In genomic region chr8:92618281-92618680, GRCm38 (mm10) we compare ENCODE assay signal across 21 mouse cellular contexts. TPM values are rescaled to one million over a fixed set of nuclear protein-coding genes. Genes with fewer than 3 reads are reported as not detected.
A peak's percentile ranks its signal among the peaks of the same experiment; 100 is the strongest.
DNase-seq lines count a peak whose midpoint lies in the region; ATAC-seq and TF ChIP-seq lines count a peak whose summit lies in the region.
"Had no signal": no experiment of that assay in that cellular context is flagged by ENCODE, and none has a peak within 500 bp of the region (broad histone marks: within the 10 kb centered on the region; RNA-seq: fewer than 3 reads in every experiment).

No protein-coding gene starts in this region.

- peaks cover 13% of the 10 kb centered on the region for H3K27me3 ChIP-seq in forebrain, embryonic 10.5 days (ENCODE audit: poor library complexity, severe bottlenecking)
- H3K27me3 ChIP-seq in forebrain, embryonic 13.5 days = no peaks in the 10 kb centered on the region
- peaks cover 3% of the 10 kb centered on the region; the same call in 1 of the 2 replicates for H3K27me3 ChIP-seq in embryonic facial prominence, embryonic 14.5 days (replicated peaks; ENCODE audit: control insufficient read depth, insufficient read depth, low read length)
- H3K27me3 ChIP-seq: embryonic facial prominence, embryonic 12.5 days; heart, embryonic 15.5 days; hindbrain, embryonic 12.5 days; intestine, embryonic 15.5 days had no signal

- no peaks in the 10 kb centered on the region for H3K9me3 ChIP-seq in forebrain, embryonic 10.5 days
- no peaks in the 10 kb centered on the region for H3K9me3 ChIP-seq in forebrain, embryonic 13.5 days (replicated peaks)
- no peaks in the 10 kb centered on the region for H3K9me3 ChIP-seq in embryonic facial prominence, embryonic 14.5 days (ENCODE audit: control insufficient read depth, low read length)
- H3K9me3 ChIP-seq: embryonic facial prominence, embryonic 12.5 days; heart, embryonic 15.5 days; hindbrain, embryonic 12.5 days; intestine, embryonic 15.5 days had no signal

- 82% methylated on average over 14 of the region's 14 CpGs for WGBS in forebrain, embryonic 10.5 days
- WGBS in forebrain, embryonic 13.5 days = 85% methylated on average over 14 of the region's 14 CpGs
- WGBS in embryonic facial prominence, embryonic 14.5 days = 34% methylated on average over 14 of the region's 14 CpGs

- H3K4me1 ChIP-seq in forebrain, embryonic 10.5 days = peaks cover 6% of the 10 kb centered on the region; the same call in 1 of the 2 replicates
- H3K4me1 ChIP-seq in forebrain, embryonic 13.5 days = no peaks in the 10 kb centered on the region
- peaks cover 11% of the 10 kb centered on the region; the same call in 1 of the 2 replicates for H3K4me1 ChIP-seq in embryonic facial prominence, embryonic 14.5 days (ENCODE audit: control insufficient read depth, insufficient read depth, low read length)
- H3K4me1 ChIP-seq: heart, embryonic 15.5 days; intestine, embryonic 15.5 days had no signal

- H3K27ac ChIP-seq in forebrain, embryonic 10.5 days = no peak overlapping the region
- H3K27ac ChIP-seq in forebrain, embryonic 13.5 days = no peak overlapping the region
- no peak overlapping the region for H3K27ac ChIP-seq in layer of hippocampus, adult 2 months
- no peak overlapping the region for H3K27ac ChIP-seq in embryonic facial prominence, embryonic 14.5 days (replicated peaks; ENCODE audit: low read depth, low read length)
- H3K27ac ChIP-seq: embryonic facial prominence, embryonic 12.5 days; heart, embryonic 15.5 days; hindbrain, embryonic 12.5 days; intestine, embryonic 15.5 days; kidney, postnatal 0 days had no signal

- peak; percentile 11 for DNase-seq in forebrain, embryonic 10.5 days (ENCODE audit: extremely low spot score, low spot score)
- peak; percentile 12 to 20 for DNase-seq in layer of hippocampus, postnatal 36 days
- DNase-seq in layer of hippocampus, adult 2 months (ENCODE audit: low spot score in 2 of 2) = no peak
- DNase-seq in NIH3T3 (ENCODE audit: low read depth) = peak; percentile 29
- peak; percentile 83 for DNase-seq in embryonic facial prominence, embryonic 14.5 days (ENCODE audit: low spot score)
- no peak for DNase-seq in retina, embryonic 14.5 days (ENCODE audit: low spot score)
- no peak for DNase-seq in urinary bladder, postnatal 14 days (ENCODE audit: low spot score)
- DNase-seq: adrenal gland, adult 2 months; B cell, adult 2 months; cerebellum, adult 18-20 months; liver; thymus, adult 18-20 months had no signal

- H3K9ac ChIP-seq in forebrain, embryonic 13.5 days = no peak overlapping the region
- no peak overlapping the region for H3K9ac ChIP-seq in embryonic facial prominence, embryonic 14.5 days (ENCODE audit: low read depth, low read length)
- H3K9ac ChIP-seq: embryonic facial prominence, embryonic 12.5 days; heart, embryonic 15.5 days; hindbrain, embryonic 12.5 days; intestine, embryonic 15.5 days had no signal

- H3K4me2 ChIP-seq in forebrain, embryonic 13.5 days = no peak overlapping the region
- H3K4me2 ChIP-seq in embryonic facial prominence, embryonic 14.5 days (ENCODE audit: low read depth, low read length) = no peak overlapping the region
- H3K4me2 ChIP-seq: embryonic facial prominence, embryonic 12.5 days; heart, embryonic 15.5 days; hindbrain, embryonic 12.5 days; intestine, embryonic 15.5 days; midbrain, embryonic 11.5 days had no signal

- H3K36me3 ChIP-seq in forebrain, embryonic 10.5 days (replicated peaks) = no peaks in the 10 kb centered on the region
- H3K36me3 ChIP-seq in forebrain, embryonic 13.5 days (ENCODE audit: poor library complexity, severe bottlenecking) = no peaks in the 10 kb centered on the region
- no peaks in the 10 kb centered on the region for H3K36me3 ChIP-seq in embryonic facial prominence, embryonic 14.5 days (ENCODE audit: control insufficient read depth, insufficient read depth, low read length)
- H3K36me3 ChIP-seq: embryonic facial prominence, embryonic 12.5 days; heart, embryonic 15.5 days; hindbrain, embryonic 12.5 days; intestine, embryonic 15.5 days had no signal

- H3K4me3 ChIP-seq in forebrain, embryonic 10.5 days = no peak overlapping the region
- H3K4me3 ChIP-seq in forebrain, embryonic 13.5 days = no peak overlapping the region
- no peak overlapping the region for H3K4me3 ChIP-seq in layer of hippocampus, adult 2 months
- H3K4me3 ChIP-seq in embryonic facial prominence, embryonic 14.5 days (ENCODE audit: low read depth, low read length) = no peak overlapping the region
- H3K4me3 ChIP-seq: embryonic facial prominence, embryonic 12.5 days; heart, embryonic 15.5 days; hindbrain, embryonic 12.5 days; intestine, embryonic 15.5 days had no signal

- TF ChIP-seq CTCF in layer of hippocampus, adult 2 months (conservative IDR thresholded peaks at IDR 0.05) = no peak

- ATAC-seq in forebrain, embryonic 13.5 days = no peak
- no peak for ATAC-seq in embryonic facial prominence, embryonic 14.5 days (ENCODE audit: low read depth)
- ATAC-seq: intestine, embryonic 15.5 days had no signal

RNA-seq across cellular contexts. Expression of gene Irx6, which starts 55.8 kb away (rescaled TPM):
- 0.22 TPM in 1 of 2 replicates, not detected in the other for polyA plus RNA-seq in forebrain, embryonic 10.5 days (2016; fragmentation: Nextera tagmentation; extraction: Ambion mirVana)
- polyA plus RNA-seq in forebrain, embryonic 13.5 days (2015; fragmentation: Nextera tagmentation; extraction: Ambion mirVana) = 0.27 and 0.69 TPM in 2 replicates
- under 1 TPM; 0.13 to 0.15 TPM for total RNA-seq in layer of hippocampus, postnatal 36 days (2021)
- total RNA-seq in layer of hippocampus, adult 2 months (2021) = under 1 TPM; 0.10 to 0.38 TPM
- polyA plus RNA-seq in embryonic facial prominence, embryonic 14.5 days (2014; fragmentation: Nextera tagmentation; extraction: Ambion mirVana) = 0.37 and 0.40 TPM in 2 replicates
- total RNA-seq: adrenal gland, adult 2 months; gastrocnemius, postnatal 4 days had no signal
- polyA plus RNA-seq: adrenal gland, adult 2 months; intestine, embryonic 15.5 days; small intestine, adult 2 months had no signal

Comparison
In these comparisons a context has a peak if more than half of its experiments do, and no peak if none do; other contexts are left out.
1. DNase-seq: peak in forebrain, embryonic 10.5 days (single experiment), layer of hippocampus, postnatal 36 days (2 of 2), NIH3T3 (single experiment) and embryonic facial prominence, embryonic 14.5 days (single experiment); none in layer of hippocampus, adult 2 months (0 of 2), retina, embryonic 14.5 days (single experiment) and urinary bladder, postnatal 14 days (single experiment).